Mouse (Mus musculus): ENCODE results near the gene Dpf3. TPM values are rescaled to one million over a fixed set of nuclear protein-coding genes. Genes with fewer than 3 reads are reported as not detected.

Dpf3 gene
- polyA plus RNA-seq, 1 experiment from 2014 or later = 19.2 TPM

GRCm38 (mm10) chr12:83338345-83338744 lies 149.2 kb downstream of the Dpf3 start:
- H3K9ac ChIP-seq (ENCODE audit: low read length) = no peak overlapping the region
- H3K4me3 ChIP-seq (ENCODE audit: low read length) = no peak overlapping the region
- no peak overlapping the region for H3K4me2 ChIP-seq (ENCODE audit: low read depth, low read length)
- H3K9me3 ChIP-seq (replicated peaks; ENCODE audit: control insufficient read depth, low read length) = no peaks in the 10 kb centered on the region
- ATAC-seq (replicated peaks; ENCODE audit: extremely low read depth, insufficient read depth, low FRiP score) = no peak
- H3K4me1 ChIP-seq (ENCODE audit: control insufficient read depth, insufficient read depth, low read length) = peaks cover 12% of the 10 kb centered on the region; the same call in 1 of the 2 replicates
- no peak overlapping the region for H3K27ac ChIP-seq (ENCODE audit: low read length)
- no peaks in the 10 kb centered on the region for H3K36me3 ChIP-seq (ENCODE audit: control insufficient read depth, insufficient read depth)
- no peaks in the 10 kb centered on the region for H3K27me3 ChIP-seq (ENCODE audit: control insufficient read depth, insufficient read depth, low read length)
- WGBS = 68% methylated on average over 1 of the region's 1 CpGs

- Histone ChIP-seq H3K27ac (ENCODE audit: low read length) (no peak overlapping the region), H3K4me3 (ENCODE audit: low read length) (no peak overlapping the region), H3K4me2 (ENCODE audit: low read depth, low read length) (no peak overlapping the region), H3K36me3 (ENCODE audit: control insufficient read depth, insufficient read depth) (no peaks in the 10 kb centered on the region), H3K9ac (ENCODE audit: low read length) (no peak overlapping the region), H3K4me1 (ENCODE audit: control insufficient read depth, insufficient read depth, low read length) (peaks cover 7% of the 10 kb centered on the region; the same call in 1 of the 2 replicates), H3K9me3 (replicated peaks; ENCODE audit: control insufficient read depth, low read length) (no peaks in the 10 kb centered on the region), H3K27me3 (ENCODE audit: control insufficient read depth, insufficient read depth, low read length) (no peaks in the 10 kb centered on the region)
- no peak for ATAC-seq (replicated peaks; ENCODE audit: extremely low read depth, insufficient read depth, low FRiP score)
- WGBS = 50% methylated on average over 7 of the region's 7 CpGs
Observed at GRCm38 (mm10) chr12:83337776-83338149, 149.8 kb downstream of the Dpf3 start.

- WGBS = 52% methylated on average over 13 of the region's 13 CpGs
- H3K36me3 ChIP-seq (ENCODE audit: control insufficient read depth, insufficient read depth) = no peaks in the 10 kb centered on the region
- no peak overlapping the region for H3K4me2 ChIP-seq (ENCODE audit: low read depth, low read length)
- H3K4me1 ChIP-seq (ENCODE audit: control insufficient read depth, insufficient read depth, low read length) = peaks cover 2% of the 10 kb centered on the region; the same call in 1 of the 2 replicates
- H3K27ac ChIP-seq (ENCODE audit: low read length) = no peak overlapping the region
- no peaks in the 10 kb centered on the region for H3K9me3 ChIP-seq (replicated peaks; ENCODE audit: control insufficient read depth, low read length)
- no peak for ATAC-seq (replicated peaks; ENCODE audit: extremely low read depth, insufficient read depth, low FRiP score)
- no peak overlapping the region for H3K4me3 ChIP-seq (ENCODE audit: low read length)
- H3K9ac ChIP-seq (ENCODE audit: low read length) = no peak overlapping the region
- no peaks in the 10 kb centered on the region for H3K27me3 ChIP-seq (ENCODE audit: control insufficient read depth, insufficient read depth, low read length)
Observed at GRCm38 (mm10) chr12:83337077-83337775, 150.3 kb downstream of the Dpf3 start.

GRCm38 (mm10) chr12:83330056-83330455 lies 157.5 kb downstream of the Dpf3 start:
- WGBS = 58% methylated on average over 7 of the region's 7 CpGs
- no peak overlapping the region for H3K4me2 ChIP-seq (ENCODE audit: low read depth, low read length)
- H3K27me3 ChIP-seq (ENCODE audit: control insufficient read depth, insufficient read depth, low read length) = no peaks in the 10 kb centered on the region
- no peaks in the 10 kb centered on the region for H3K9me3 ChIP-seq (replicated peaks; ENCODE audit: control insufficient read depth, low read length)
- H3K9ac ChIP-seq (ENCODE audit: low read length) = no peak overlapping the region
- H3K27ac ChIP-seq (ENCODE audit: low read length) = no peak overlapping the region
- no peaks in the 10 kb centered on the region for H3K36me3 ChIP-seq (ENCODE audit: control insufficient read depth, insufficient read depth)
- H3K4me1 ChIP-seq (ENCODE audit: control insufficient read depth, insufficient read depth, low read length) = peaks cover 33% of the 10 kb centered on the region
- ATAC-seq (replicated peaks; ENCODE audit: extremely low read depth, insufficient read depth, low FRiP score) = no peak
- H3K4me3 ChIP-seq (ENCODE audit: low read length) = no peak overlapping the region

DNA sequence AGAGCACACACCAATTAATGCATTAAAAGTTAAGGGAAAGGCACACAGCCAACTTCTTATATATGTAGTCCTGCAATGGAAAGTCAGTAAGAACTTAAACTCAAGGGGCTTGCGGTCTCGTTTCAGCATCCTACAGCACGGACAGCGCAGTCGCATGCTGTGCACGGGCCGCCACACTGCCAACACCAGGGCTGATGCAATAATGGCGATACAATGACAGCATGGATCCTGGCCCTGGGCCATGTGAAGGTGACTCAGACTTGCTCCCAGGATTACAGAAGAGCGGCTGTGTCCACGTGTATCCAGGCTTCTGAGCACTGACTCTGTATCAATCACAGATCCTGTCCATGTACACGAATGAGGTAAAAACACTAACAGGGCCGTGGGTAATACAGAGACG lies 158.6 kb downstream of the Dpf3 start:
- 54% methylated on average over 13 of the region's 13 CpGs for WGBS
- peaks cover 33% of the 10 kb centered on the region for H3K4me1 ChIP-seq (ENCODE audit: control insufficient read depth, insufficient read depth, low read length)
- H3K4me2 ChIP-seq (ENCODE audit: low read depth, low read length) = no peak overlapping the region
- H3K36me3 ChIP-seq (ENCODE audit: control insufficient read depth, insufficient read depth) = no peaks in the 10 kb centered on the region
- no peak overlapping the region for H3K9ac ChIP-seq (ENCODE audit: low read length)
- no peaks in the 10 kb centered on the region for H3K9me3 ChIP-seq (replicated peaks; ENCODE audit: control insufficient read depth, low read length)
- no peak overlapping the region; the same call in 1 of the 2 replicates for H3K27ac ChIP-seq (ENCODE audit: low read length)
- no peak overlapping the region for H3K4me3 ChIP-seq (ENCODE audit: low read length)
- ATAC-seq (replicated peaks; ENCODE audit: extremely low read depth, insufficient read depth, low FRiP score) = peak; percentile 60; the same call in 1 of the 2 replicates
- no peaks in the 10 kb centered on the region for H3K27me3 ChIP-seq (ENCODE audit: control insufficient read depth, insufficient read depth, low read length)

DNA sequence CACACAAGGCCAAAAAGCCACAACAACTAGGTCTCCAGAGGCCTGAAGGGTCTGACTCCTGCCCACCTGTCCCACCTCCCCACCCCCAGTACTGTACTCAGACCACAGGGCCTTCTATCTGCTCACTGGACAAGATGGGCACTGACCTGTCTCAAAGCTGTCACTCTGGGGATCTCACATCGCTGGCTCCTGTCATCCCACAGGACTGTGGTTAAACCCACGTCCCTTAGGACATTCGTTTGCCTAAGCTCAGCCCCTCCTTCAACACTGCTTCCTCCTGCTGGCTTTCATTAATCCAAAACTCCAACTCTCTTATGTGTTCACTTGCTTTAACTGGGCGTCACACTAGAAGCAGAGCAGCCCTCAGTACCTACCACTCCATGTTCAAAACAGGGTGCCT lies 159.0 kb downstream of the Dpf3 start:
- 41% methylated on average over 4 of the region's 4 CpGs for WGBS
- H3K4me1 ChIP-seq (ENCODE audit: control insufficient read depth, insufficient read depth, low read length) = peaks cover 32% of the 10 kb centered on the region
- H3K27ac ChIP-seq (ENCODE audit: low read length) = peak overlapping the region; percentile 46
- no peaks in the 10 kb centered on the region for H3K36me3 ChIP-seq (ENCODE audit: control insufficient read depth, insufficient read depth)
- H3K27me3 ChIP-seq (ENCODE audit: control insufficient read depth, insufficient read depth, low read length) = no peaks in the 10 kb centered on the region
- H3K4me3 ChIP-seq (ENCODE audit: low read length) = no peak overlapping the region
- H3K9me3 ChIP-seq (replicated peaks; ENCODE audit: control insufficient read depth, low read length) = no peaks in the 10 kb centered on the region
- H3K9ac ChIP-seq (ENCODE audit: low read length) = no peak overlapping the region
- H3K4me2 ChIP-seq (ENCODE audit: low read depth, low read length) = no peak overlapping the region
- no peak for ATAC-seq (replicated peaks; ENCODE audit: extremely low read depth, insufficient read depth, low FRiP score)

DNA sequence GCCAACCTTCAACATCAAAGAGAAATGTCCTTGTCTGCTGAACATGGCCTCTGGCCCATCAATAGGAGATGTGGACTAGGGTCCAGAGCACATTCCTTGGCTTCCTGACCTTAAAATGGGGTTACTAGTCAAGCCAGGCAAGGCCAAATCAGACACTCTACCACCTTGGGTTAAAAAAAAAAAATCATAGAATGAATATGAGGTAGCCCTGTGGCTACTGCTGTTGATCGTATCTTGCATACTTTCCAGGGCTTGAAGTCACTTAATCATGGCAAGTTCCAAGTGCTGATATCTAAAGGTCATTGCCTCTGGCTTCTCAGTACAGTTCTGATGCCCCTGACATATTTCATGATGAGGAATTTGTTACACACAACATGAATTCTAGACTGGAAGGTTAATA lies 160.1 kb downstream of the Dpf3 start:
- Histone ChIP-seq H3K27ac (ENCODE audit: low read length) (peak overlapping the region; percentile 58), H3K4me2 (ENCODE audit: low read depth, low read length) (no peak overlapping the region), H3K27me3 (ENCODE audit: control insufficient read depth, insufficient read depth, low read length) (no peaks in the 10 kb centered on the region), H3K4me3 (ENCODE audit: low read length) (no peak overlapping the region), H3K36me3 (ENCODE audit: control insufficient read depth, insufficient read depth) (no peaks in the 10 kb centered on the region), H3K9me3 (replicated peaks; ENCODE audit: control insufficient read depth, low read length) (no peaks in the 10 kb centered on the region), H3K4me1 (ENCODE audit: control insufficient read depth, insufficient read depth, low read length) (peaks cover 31% of the 10 kb centered on the region), H3K9ac (ENCODE audit: low read length) (no peak overlapping the region)
- no peak for ATAC-seq (replicated peaks; ENCODE audit: extremely low read depth, insufficient read depth, low FRiP score)
- WGBS = 76% methylated on average over 1 of the region's 1 CpGs

DNA sequence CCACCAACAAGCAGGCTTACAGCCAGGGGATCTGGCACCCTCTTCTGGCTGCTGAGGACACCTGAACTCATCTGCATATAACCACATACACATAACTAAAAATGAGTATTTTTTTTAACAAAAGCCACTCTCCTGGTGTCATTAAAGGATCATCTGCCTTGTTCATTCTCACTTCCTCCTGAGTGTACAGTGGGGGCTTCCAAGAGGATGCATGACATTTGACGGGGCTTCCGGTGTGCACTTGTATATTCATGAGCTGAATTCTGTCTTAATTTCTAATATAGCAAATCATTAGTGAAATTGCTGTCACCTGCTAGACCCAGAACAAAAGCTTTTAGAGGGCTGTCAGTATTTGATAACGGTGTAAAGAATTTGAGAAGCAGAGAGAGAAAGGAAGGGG lies 166.8 kb downstream of the Dpf3 start:
- Histone ChIP-seq H3K9ac (ENCODE audit: low read length) (no peak overlapping the region), H3K4me1 (ENCODE audit: control insufficient read depth, insufficient read depth, low read length) (peaks cover 9% of the 10 kb centered on the region), H3K27ac (ENCODE audit: low read length) (no peak overlapping the region), H3K4me2 (ENCODE audit: low read depth, low read length) (no peak overlapping the region), H3K36me3 (ENCODE audit: control insufficient read depth, insufficient read depth) (no peaks in the 10 kb centered on the region; the same call in 1 of the 2 replicates), H3K4me3 (ENCODE audit: low read length) (no peak overlapping the region), H3K9me3 (replicated peaks; ENCODE audit: control insufficient read depth, low read length) (no peaks in the 10 kb centered on the region), H3K27me3 (ENCODE audit: control insufficient read depth, insufficient read depth, low read length) (no peaks in the 10 kb centered on the region)
- ATAC-seq (replicated peaks; ENCODE audit: extremely low read depth, insufficient read depth, low FRiP score) = no peak
- 92% methylated on average over 3 of the region's 3 CpGs for WGBS

- Histone ChIP-seq H3K4me1 (ENCODE audit: control insufficient read depth, insufficient read depth, low read length) (peaks cover 5% of the 10 kb centered on the region), H3K27ac (ENCODE audit: low read length) (no peak overlapping the region), H3K9ac (ENCODE audit: low read length) (no peak overlapping the region), H3K9me3 (replicated peaks; ENCODE audit: control insufficient read depth, low read length) (no peaks in the 10 kb centered on the region), H3K36me3 (ENCODE audit: control insufficient read depth, insufficient read depth) (no peaks in the 10 kb centered on the region; the same call in 1 of the 2 replicates), H3K4me2 (ENCODE audit: low read depth, low read length) (no peak overlapping the region), H3K27me3 (ENCODE audit: control insufficient read depth, insufficient read depth, low read length) (no peaks in the 10 kb centered on the region), H3K4me3 (ENCODE audit: low read length) (no peak overlapping the region)
- ATAC-seq (replicated peaks; ENCODE audit: extremely low read depth, insufficient read depth, low FRiP score) = no peak
- WGBS = 60% methylated on average over 8 of the region's 8 CpGs
Observed at GRCm38 (mm10) chr12:83317646-83318443, 169.7 kb downstream of the Dpf3 start.
